8 mouse cellular contexts compared by ENCODE assay signal in the genomic region with DNA sequence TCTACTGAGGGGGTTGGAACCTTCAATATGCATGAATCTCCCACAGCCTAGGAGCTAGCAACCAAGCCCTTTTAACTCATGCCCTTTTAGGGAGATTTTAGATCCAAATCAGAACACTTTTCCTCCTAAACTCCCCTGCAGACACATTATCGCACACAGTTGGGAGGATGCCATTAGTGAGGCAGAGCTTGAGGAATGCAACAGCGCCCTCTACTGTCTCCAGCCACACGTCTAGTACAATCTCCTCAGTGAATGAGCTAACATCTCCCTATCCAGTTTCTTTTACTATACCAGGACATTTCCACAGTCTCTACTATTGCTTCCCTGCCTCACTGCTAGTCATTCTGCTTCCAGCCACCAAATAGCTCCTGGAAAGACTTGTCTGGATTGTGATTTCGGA. TPM values are rescaled to one million over a fixed set of nuclear protein-coding genes. Genes with fewer than 3 reads are reported as not detected.
DNase-seq lines count a peak whose midpoint lies in the region; ATAC-seq and TF ChIP-seq lines count a peak whose summit lies in the region.
"Had no signal": no experiment of that assay in that cellular context is flagged by ENCODE, and none has a peak within 500 bp of the region (broad histone marks: within the 10 kb centered on the region; RNA-seq: fewer than 3 reads in every experiment).

No protein-coding gene starts in this region.

- WGBS in bone marrow, adult 2 months = 14% methylated on average over 4 of the region's 4 CpGs
- WGBS in forebrain, embryonic 11.5 days = 15% methylated on average over 4 of the region's 4 CpGs
- 16% methylated on average over 4 of the region's 4 CpGs for WGBS in hindbrain, embryonic 13.5 days
- 16% methylated on average over 4 of the region's 4 CpGs for WGBS in small intestine, adult 2 months

- no peak overlapping the region for H3K27ac ChIP-seq in bone marrow, adult 2 months (ENCODE audit: control insufficient read depth, insufficient read depth, low read depth, low read length, poor library complexity)
- H3K27ac ChIP-seq in forebrain, embryonic 11.5 days (ENCODE audit: low read depth, low read length) = no peak overlapping the region
- H3K27ac ChIP-seq in hindbrain, embryonic 13.5 days = no peak overlapping the region
- no peak overlapping the region for H3K27ac ChIP-seq in small intestine, adult 2 months (ENCODE audit: insufficient read depth, low read depth, low read length)
- H3K27ac ChIP-seq: heart, embryonic 13.5 days had no signal

- no peaks in the 10 kb centered on the region for H3K36me3 ChIP-seq in forebrain, embryonic 11.5 days (ENCODE audit: control insufficient read depth, insufficient read depth, low read length)
- no peaks in the 10 kb centered on the region for H3K36me3 ChIP-seq in hindbrain, embryonic 13.5 days
- no peaks in the 10 kb centered on the region for H3K36me3 ChIP-seq in small intestine, adult 2 months (ENCODE audit: control insufficient read depth, insufficient read depth, low read length)
- H3K36me3 ChIP-seq: heart, embryonic 13.5 days had no signal

- H3K4me1 ChIP-seq in bone marrow, adult 2 months (ENCODE audit: control insufficient read depth, insufficient read depth, low read length) = no peaks in the 10 kb centered on the region
- no peaks in the 10 kb centered on the region for H3K4me1 ChIP-seq in forebrain, embryonic 11.5 days (replicated peaks; ENCODE audit: control insufficient read depth, insufficient read depth, low read length)
- no peaks in the 10 kb centered on the region for H3K4me1 ChIP-seq in hindbrain, embryonic 13.5 days (replicated peaks)
- no peaks in the 10 kb centered on the region for H3K4me1 ChIP-seq in small intestine, adult 2 months (ENCODE audit: control insufficient read depth, insufficient read depth, insufficient read length, low read length)
- H3K4me1 ChIP-seq: heart, embryonic 13.5 days had no signal

- no peak overlapping the region for H3K4me2 ChIP-seq in forebrain, embryonic 11.5 days (ENCODE audit: low read depth, low read length, severe bottlenecking)
- no peak overlapping the region for H3K4me2 ChIP-seq in hindbrain, embryonic 13.5 days
- H3K4me2 ChIP-seq: heart, embryonic 13.5 days had no signal

- no peaks in the 10 kb centered on the region for H3K9me3 ChIP-seq in forebrain, embryonic 11.5 days (ENCODE audit: control insufficient read depth, low read length)
- H3K9me3 ChIP-seq in hindbrain, embryonic 13.5 days = no peaks in the 10 kb centered on the region
- H3K9me3 ChIP-seq: heart, embryonic 13.5 days had no signal

- no peak for TF ChIP-seq POLR2A in bone marrow, adult 2 months (IDR thresholded peaks at IDR 0.05; ENCODE audit: borderline replicate concordance, control insufficient read depth, low read depth, low read length)
- TF ChIP-seq POLR2A in small intestine, adult 2 months (IDR thresholded peaks at IDR 0.05; ENCODE audit: low read depth, low read length) = no peak

- TF ChIP-seq CTCF in bone marrow, adult 2 months (IDR thresholded peaks at IDR 0.05; ENCODE audit: control insufficient read depth, insufficient read depth, low read length) = peak; percentile 14; the same call in 1 of the 2 replicates
- peak; percentile 35; the same call in 1 of the 2 replicates for TF ChIP-seq CTCF in small intestine, adult 2 months (IDR thresholded peaks at IDR 0.05; ENCODE audit: extremely low read depth, insufficient read length, insufficient replicate concordance, low read depth, low read length)

- H3K27me3 ChIP-seq in forebrain, embryonic 11.5 days (ENCODE audit: control insufficient read depth, insufficient read depth, low read length) = no peaks in the 10 kb centered on the region
- no peaks in the 10 kb centered on the region for H3K27me3 ChIP-seq in hindbrain, embryonic 13.5 days
- H3K27me3 ChIP-seq in small intestine, adult 2 months (ENCODE audit: control insufficient read depth, insufficient read depth, low read length) = no peaks in the 10 kb centered on the region
- H3K27me3 ChIP-seq: heart, embryonic 13.5 days had no signal

- H3K4me3 ChIP-seq in bone marrow, adult 2 months (replicated peaks; ENCODE audit: control insufficient read depth, low read depth, low read length) = no peak overlapping the region
- no peak overlapping the region for H3K4me3 ChIP-seq in forebrain, embryonic 11.5 days (ENCODE audit: low read depth, low read length)
- H3K4me3 ChIP-seq in hindbrain, embryonic 13.5 days = no peak overlapping the region
- no peak overlapping the region for H3K4me3 ChIP-seq in small intestine, adult 2 months (ENCODE audit: low read depth, low read length)
- H3K4me3 ChIP-seq: heart, embryonic 13.5 days had no signal

- no peak overlapping the region for H3K9ac ChIP-seq in forebrain, embryonic 11.5 days (ENCODE audit: low read length)
- no peak overlapping the region for H3K9ac ChIP-seq in hindbrain, embryonic 13.5 days
- H3K9ac ChIP-seq: heart, embryonic 13.5 days had no signal

- ATAC-seq in forebrain, embryonic 11.5 days (replicated peaks; ENCODE audit: low FRiP score) = peak; percentile 63; the same call in 1 of the 2 replicates
- 0 out of 2 replicates have a peak, but pooled peaks have one; percentile 65 for ATAC-seq in hindbrain, embryonic 13.5 days (ENCODE audit: low FRiP score)

- peak; percentile 32 for DNase-seq in Muller cell, postnatal 12 days (ENCODE audit: inconsistent ontology term)
- DNase-seq in forebrain, embryonic 11.5 days (ENCODE audit: low spot score) = peak; percentile 74
- DNase-seq in layer of hippocampus, postnatal 25 days (ENCODE audit: extremely low spot score in 1 of 2, low spot score in 1 of 2) = peak; percentile 34 to 67
- peak; percentile 71 for DNase-seq in mesoderm, embryonic 11.5 days (ENCODE audit: low read depth, low spot score)

RNA-seq across cellular contexts. Expression of gene 1700080O16Rik, which starts 59.3 kb away (rescaled TPM):
- not detected in 2 replicates for polyA plus RNA-seq in bone marrow, adult 2 months (2011; ENCODE audit: insufficient read depth, insufficient read length, low replicate concordance, missing spikeins)
- not detected in 2 replicates for polyA plus RNA-seq in forebrain, embryonic 11.5 days (2014; fragmentation: Nextera tagmentation; extraction: Ambion mirVana)
- polyA plus RNA-seq in hindbrain, embryonic 13.5 days (2015; fragmentation: Nextera tagmentation; extraction: Ambion mirVana) = not detected in 2 replicates
- total RNA-seq in layer of hippocampus, postnatal 25 days (2021) = not detected
- not detected in 2 replicates for polyA plus RNA-seq in small intestine, adult 2 months (2012; rRNA removed)
- polyA plus RNA-seq: heart, embryonic 13.5 days had no signal
